Mouse (Mus musculus): ENCODE results near the gene Narf. TPM values are rescaled to one million over a fixed set of nuclear protein-coding genes. Genes with fewer than 3 reads are reported as not detected.

Narf gene
- polyA plus RNA-seq (2016; fragmentation: Nextera tagmentation; extraction: Ambion mirVana): 78.7 and 84.5 TPM in 2 replicates

- ATAC-seq (ENCODE audit: low FRiP score, low read depth): peak; percentile 100
- Histone ChIP-seq H3K9me3 (no peaks in the 10 kb centered on the region), H3K9ac (replicated peaks) (peak within 1 kb of the TSS; percentile 82), H3K4me2 (replicated peaks) (peak within 1 kb of the TSS; percentile 53), H3K4me3 (peak within 1 kb of the TSS; percentile 80), H3K27me3 (no peaks in the 10 kb centered on the region), H3K4me1 (peaks cover 22% of the 10 kb centered on the region), H3K36me3 (peaks cover 17% of the 10 kb centered on the region), H3K27ac (replicated peaks) (peak within 1 kb of the TSS; percentile 98)
- under 1% methylated on average over 50 of the region's 50 CpGs for WGBS
Observed at GRCm38 (mm10) chr11:121236564-121237344, at the start of gene Narf. TSS of gene Narf (plus strand) at chr11:121237253.

- H3K4me3 ChIP-seq: no peak overlapping the region
- H3K9ac ChIP-seq (replicated peaks): no peak overlapping the region
- H3K9me3 ChIP-seq: no peaks in the 10 kb centered on the region
- H3K4me1 ChIP-seq: no peaks in the 10 kb centered on the region
- peaks cover 4% of the 10 kb centered on the region; the same call in 1 of the 2 replicates for H3K36me3 ChIP-seq
- 90% methylated on average over 3 of the region's 3 CpGs for WGBS
- no peak for ATAC-seq (ENCODE audit: low FRiP score, low read depth)
- no peak overlapping the region for H3K27ac ChIP-seq (replicated peaks)
- H3K27me3 ChIP-seq: no peaks in the 10 kb centered on the region
- H3K4me2 ChIP-seq (replicated peaks): no peak overlapping the region
Observed at GRCm38 (mm10) chr11:121189681-121190080, 47.4 kb upstream of the Narf start.

DNA sequence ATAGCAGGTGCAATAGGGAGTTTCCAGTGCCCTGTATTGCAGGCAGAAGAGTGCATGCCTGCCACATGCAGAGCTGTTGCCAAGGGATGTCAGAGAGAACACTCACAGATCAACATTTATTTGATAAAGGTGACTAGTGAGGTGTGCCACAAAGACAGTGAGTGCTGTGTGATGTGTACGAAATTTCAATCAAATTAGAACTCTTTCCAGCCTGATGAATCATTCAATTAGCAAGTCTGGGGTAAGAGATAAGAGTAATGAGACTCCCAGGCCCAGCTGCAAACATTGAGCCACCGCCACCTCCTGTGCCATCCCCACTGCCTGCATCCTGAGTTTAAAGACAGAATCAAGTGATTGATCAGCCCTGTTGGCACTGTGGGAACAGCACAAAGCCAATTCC is 44.3 kb upstream of the Narf start:
- Histone ChIP-seq H3K4me2 (replicated peaks) (no peak overlapping the region), H3K9ac (replicated peaks) (no peak overlapping the region), H3K4me1 (no peaks in the 10 kb centered on the region), H3K27ac (replicated peaks) (no peak overlapping the region), H3K4me3 (no peak overlapping the region), H3K9me3 (no peaks in the 10 kb centered on the region), H3K27me3 (no peaks in the 10 kb centered on the region), H3K36me3 (peaks cover 10% of the 10 kb centered on the region; the same call in 1 of the 2 replicates)
- no peak for ATAC-seq (ENCODE audit: low FRiP score, low read depth)
- 83% methylated on average over 2 of the region's 2 CpGs for WGBS

DNA sequence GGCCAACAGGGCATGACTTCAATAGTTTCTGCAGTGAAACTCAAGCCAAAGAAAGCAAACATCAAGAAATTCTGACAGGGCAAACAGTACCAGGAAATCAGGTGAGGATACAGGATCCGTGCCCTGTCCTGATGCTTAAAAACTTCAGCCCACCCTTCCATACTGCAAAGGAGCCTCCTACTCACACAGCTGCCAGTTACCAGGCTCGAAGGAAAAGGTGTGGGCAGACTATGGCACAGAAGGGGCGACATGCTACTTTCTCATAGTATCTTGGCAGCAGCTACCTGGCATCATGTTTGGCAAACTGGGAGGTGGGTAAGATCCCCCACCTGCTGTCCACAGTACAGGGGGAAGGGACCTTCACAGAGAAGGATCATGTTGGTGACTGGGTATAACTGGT is 43.6 kb upstream of the Narf start:
- Histone ChIP-seq H3K9ac (replicated peaks) (no peak overlapping the region), H3K4me1 (no peaks in the 10 kb centered on the region), H3K27ac (replicated peaks) (no peak overlapping the region), H3K36me3 (peaks cover 10% of the 10 kb centered on the region; the same call in 1 of the 2 replicates), H3K9me3 (no peaks in the 10 kb centered on the region), H3K27me3 (no peaks in the 10 kb centered on the region), H3K4me3 (no peak overlapping the region), H3K4me2 (replicated peaks) (no peak overlapping the region)
- WGBS: 86% methylated on average over 3 of the region's 3 CpGs
- ATAC-seq (ENCODE audit: low FRiP score, low read depth): no peak

DNA sequence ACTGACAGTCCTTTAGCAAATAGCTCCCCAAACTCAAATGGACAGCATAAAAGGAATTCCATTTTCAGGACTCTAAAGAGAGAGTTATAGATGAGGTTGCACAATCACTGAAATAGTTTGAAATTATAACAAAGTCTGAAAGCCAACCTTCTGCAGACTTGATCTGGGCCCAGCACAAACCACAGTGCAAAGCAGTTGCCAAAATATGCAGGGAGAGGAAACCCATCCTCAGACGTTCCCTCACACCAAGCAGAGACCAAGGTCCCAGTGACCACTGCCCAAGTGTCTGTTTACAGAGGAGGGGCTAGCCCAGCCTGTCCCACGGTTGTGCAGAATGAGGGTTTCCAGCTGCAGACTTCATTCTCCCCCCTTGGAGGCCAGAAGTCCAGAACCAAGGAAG is 38.4 kb upstream of the Narf start:
- H3K9me3 ChIP-seq: no peaks in the 10 kb centered on the region
- no peak overlapping the region for H3K9ac ChIP-seq (replicated peaks)
- no peaks in the 10 kb centered on the region for H3K27me3 ChIP-seq
- no peak for ATAC-seq (ENCODE audit: low FRiP score, low read depth)
- no peak overlapping the region for H3K4me2 ChIP-seq (replicated peaks)
- H3K27ac ChIP-seq (replicated peaks): no peak overlapping the region
- no peaks in the 10 kb centered on the region; the same call in 1 of the 2 replicates for H3K4me1 ChIP-seq
- peaks cover 10% of the 10 kb centered on the region; the same call in 1 of the 2 replicates for H3K36me3 ChIP-seq
- no peak overlapping the region for H3K4me3 ChIP-seq
- WGBS: 64% methylated on average over 2 of the region's 2 CpGs

DNA sequence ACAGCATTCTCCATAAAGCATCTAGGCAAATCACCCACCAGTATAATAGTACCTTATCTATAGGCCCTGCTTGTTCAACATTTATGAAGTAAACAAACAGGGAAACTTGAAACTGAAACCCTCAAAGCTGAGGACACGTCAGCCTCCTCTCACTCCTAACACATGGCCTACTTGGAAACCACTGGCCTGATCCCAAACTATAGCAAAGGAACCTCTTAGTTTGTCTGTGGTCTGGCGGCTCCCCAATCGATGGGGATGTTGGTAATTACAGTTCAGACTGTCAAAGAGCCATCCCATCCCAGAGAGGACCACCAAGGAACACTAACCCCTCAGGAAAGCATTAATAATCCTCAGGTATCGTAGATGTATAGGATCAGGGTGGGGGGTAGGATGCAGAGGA is 37.2 kb upstream of the Narf start:
- H3K4me1 ChIP-seq: no peaks in the 10 kb centered on the region; the same call in 1 of the 2 replicates
- no peak overlapping the region for H3K27ac ChIP-seq (replicated peaks)
- no peak overlapping the region for H3K9ac ChIP-seq (replicated peaks)
- H3K4me3 ChIP-seq: no peak overlapping the region
- WGBS: 84% methylated on average over 4 of the region's 4 CpGs
- H3K36me3 ChIP-seq: peaks cover 5% of the 10 kb centered on the region; the same call in 1 of the 2 replicates
- no peak for ATAC-seq (ENCODE audit: low FRiP score, low read depth)
- H3K27me3 ChIP-seq: no peaks in the 10 kb centered on the region
- H3K4me2 ChIP-seq (replicated peaks): no peak overlapping the region
- no peaks in the 10 kb centered on the region for H3K9me3 ChIP-seq

DNA sequence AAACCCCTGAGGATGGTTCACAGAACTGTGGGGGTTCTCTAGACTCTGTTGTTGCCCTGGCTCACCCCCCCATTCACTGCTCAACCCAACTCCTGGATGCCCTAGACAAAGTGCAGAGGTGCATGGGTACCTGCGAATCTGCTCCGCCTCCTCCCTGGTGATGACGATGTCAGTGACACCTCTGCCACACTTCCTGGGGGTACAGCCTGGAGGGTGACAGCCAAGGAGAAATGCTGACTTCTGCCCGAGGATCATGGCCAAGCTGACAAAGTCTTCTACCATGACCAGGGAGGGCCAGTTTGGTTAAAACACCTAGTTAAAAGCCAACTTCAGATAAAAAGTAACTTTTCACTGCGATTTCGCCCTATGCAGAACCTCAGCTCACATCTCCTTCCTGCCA is 36.3 kb upstream of the Narf start:
- Histone ChIP-seq H3K4me1 (peaks cover 4% of the 10 kb centered on the region), H3K4me2 (replicated peaks) (no peak overlapping the region), H3K4me3 (no peak overlapping the region), H3K36me3 (peaks cover 3% of the 10 kb centered on the region; the same call in 1 of the 2 replicates), H3K27ac (replicated peaks) (no peak overlapping the region), H3K9ac (replicated peaks) (no peak overlapping the region), H3K9me3 (no peaks in the 10 kb centered on the region), H3K27me3 (no peaks in the 10 kb centered on the region)
- WGBS: 93% methylated on average over 6 of the region's 6 CpGs
- no peak for ATAC-seq (ENCODE audit: low FRiP score, low read depth)

- Histone ChIP-seq H3K27ac (replicated peaks) (no peak overlapping the region), H3K9ac (replicated peaks) (no peak overlapping the region), H3K9me3 (no peaks in the 10 kb centered on the region), H3K4me1 (peaks cover 4% of the 10 kb centered on the region), H3K4me2 (replicated peaks) (no peak overlapping the region), H3K36me3 (no peaks in the 10 kb centered on the region), H3K27me3 (no peaks in the 10 kb centered on the region), H3K4me3 (no peak overlapping the region)
- 66% methylated on average over 11 of the region's 11 CpGs for WGBS
- no peak for ATAC-seq (ENCODE audit: low FRiP score, low read depth)
Observed at GRCm38 (mm10) chr11:121201436-121202198, 35.4 kb upstream of the Narf start.

DNA sequence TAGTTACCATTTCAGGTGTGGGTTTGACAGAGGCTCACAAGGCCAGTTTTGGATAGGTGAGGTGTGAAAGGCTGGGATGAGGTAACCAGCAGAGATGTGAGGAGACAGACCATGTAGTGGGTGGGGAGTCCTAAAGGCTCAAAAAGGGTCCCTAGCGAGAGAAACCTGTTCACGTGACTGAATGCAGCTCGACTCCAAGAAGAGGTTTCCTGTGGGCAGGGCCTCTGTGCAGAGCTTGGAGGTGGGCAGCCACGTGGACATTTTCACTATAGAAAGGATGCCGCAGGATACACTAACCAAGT is 33.2 kb upstream of the Narf start:
- Histone ChIP-seq H3K27me3 (no peaks in the 10 kb centered on the region), H3K4me3 (peak overlapping the region; percentile 68), H3K36me3 (no peaks in the 10 kb centered on the region), H3K4me1 (peaks cover 4% of the 10 kb centered on the region), H3K9ac (replicated peaks) (no peak overlapping the region), H3K4me2 (replicated peaks) (peak overlapping the region; percentile 71), H3K27ac (replicated peaks) (no peak overlapping the region), H3K9me3 (no peaks in the 10 kb centered on the region)
- ATAC-seq (ENCODE audit: low FRiP score, low read depth): no peak
- 0% methylated on average over 5 of the region's 5 CpGs for WGBS

- no peaks in the 10 kb centered on the region for H3K36me3 ChIP-seq
- H3K27ac ChIP-seq (replicated peaks): peak within 1 kb of the TSS; percentile 85
- H3K4me2 ChIP-seq (replicated peaks): peak within 1 kb of the TSS; percentile 71
- ATAC-seq (ENCODE audit: low FRiP score, low read depth): peak; percentile 97
- H3K4me3 ChIP-seq: peak within 1 kb of the TSS; percentile 68
- H3K9ac ChIP-seq (replicated peaks): peak within 1 kb of the TSS; percentile 83
- H3K27me3 ChIP-seq: no peaks in the 10 kb centered on the region
- under 1% methylated on average over 69 of the region's 70 CpGs for WGBS
- no peaks in the 10 kb centered on the region for H3K9me3 ChIP-seq
- H3K4me1 ChIP-seq: peaks cover 4% of the 10 kb centered on the region
Observed at GRCm38 (mm10) chr11:121204161-121205006, 32.7 kb upstream of the Narf start, which contains the start of the genes Hexdc and Ogfod3. TSS of gene Hexdc (plus strand) at chr11:121204433. TSS of gene Ogfod3 (minus strand) at chr11:121204711.

- H3K4me1 ChIP-seq: no peaks in the 10 kb centered on the region
- no peak overlapping the region for H3K9ac ChIP-seq (replicated peaks)
- H3K4me2 ChIP-seq (replicated peaks): no peak overlapping the region
- H3K27me3 ChIP-seq: no peaks in the 10 kb centered on the region
- WGBS: 93% methylated on average over 3 of the region's 3 CpGs
- H3K27ac ChIP-seq (replicated peaks): no peak overlapping the region
- H3K9me3 ChIP-seq: no peaks in the 10 kb centered on the region
- H3K4me3 ChIP-seq: no peak overlapping the region
- H3K36me3 ChIP-seq: peaks cover 51% of the 10 kb centered on the region
- ATAC-seq (ENCODE audit: low FRiP score, low read depth): no peak
Observed at GRCm38 (mm10) chr11:121216831-121217230, 20.2 kb upstream of the Narf start.

Measured in midbrain, embryonic 12.5 days (tissue).